Mouse (Mus musculus) intestine, postnatal 0 days (tissue): ENCODE data around the gene Atp1a4. TPM values are rescaled to one million over a fixed set of nuclear protein-coding genes. Genes with fewer than 3 reads are reported as not detected.

Experiments
- ATAC-seq: fragments of 200-750 bp; cut with Nextera tagmentation; 2 replicates; pipeline ENCODE4 v1.8.0; 2017; ENCODE audit warnings: mild to moderate bottlenecking, moderate TSS enrichment, moderate library complexity
- H3K27ac ChIP-seq: fragments of 300-500 bp; sonication (generic); 2 replicates; pipeline ENCODE4 v1.5.1; 2014; ENCODE audit warnings: mild to moderate bottlenecking, low read depth, low read length, moderate library complexity
- H3K27me3 ChIP-seq: fragments of 300-500 bp; sonication (generic); replicated peaks from 2 replicates; pipeline ENCODE4 v1.6.1; 2014; ENCODE audit warnings: low read length, mixed read lengths; ENCODE audit not compliant: control insufficient read depth, insufficient read depth
- H3K36me3 ChIP-seq: fragments of 300-500 bp; sonication (generic); 2 replicates; pipeline ENCODE4 v1.6.1; 2014; ENCODE audit warnings: mild to moderate bottlenecking, moderate library complexity; ENCODE audit not compliant: control insufficient read depth, insufficient read depth
- H3K4me1 ChIP-seq: fragments of 300-500 bp; sonication (generic); replicated peaks from 2 replicates; pipeline ENCODE4 v1.6.1; 2014; ENCODE audit warnings: antibody characterized with exemption, low read length, mixed read lengths; ENCODE audit not compliant: control insufficient read depth, insufficient read depth
- H3K4me2 ChIP-seq: fragments of 300-500 bp; sonication (generic); replicated peaks from 2 replicates; pipeline ENCODE4 v1.6.1; 2014; ENCODE audit warnings: low read depth, mild to moderate bottlenecking, moderate library complexity
- H3K4me3 ChIP-seq: fragments of 300-500 bp; sonication (generic); 2 replicates; pipeline ENCODE4 v1.5.1; 2014; ENCODE audit warnings: low read depth, low read length
- H3K9ac ChIP-seq: fragments of 300-500 bp; sonication (generic); 2 replicates; pipeline ENCODE4 v1.6.1; 2014; ENCODE audit warnings: mild to moderate bottlenecking, low read depth, low read length
- H3K9me3 ChIP-seq: fragments of 300-500 bp; sonication (generic); 2 replicates; pipeline ENCODE4 v1.6.1; 2016; ENCODE audit warnings: mixed run types; ENCODE audit not compliant: control insufficient read depth
- CTCF ChIP-seq: sonication (generic); IDR thresholded peaks from 2 replicates; pipeline ENCODE4 v1.5.1; 2016; ENCODE audit warnings: low read depth, mild to moderate bottlenecking, control low read depth, antibody characterized with exemption, moderate library complexity
- WGBS: fragments of 180-500 bp; shearing (Covaris S2); extraction: QIAGEN DNeasy Blood & Tissue Kit; methylation state at CpG from one replicate; pipeline ENCODE4 v1.1.7; 2014; 5-methylcytosine and 5-hydroxymethylcytosine counted together
- polyA plus RNA-seq: library from polyadenylated mRNA; unstranded; fragments of >200 nt; fragmentation: Nextera tagmentation; extraction: Ambion mirVana; gene quantifications from 2 replicates; pipeline ENCODE4 v1.2.1, GENCODE M21; 2015

Gene Atp1a4
- polyA plus RNA-seq, 1 experiment from 2014 or later: not detected

GRCm38 (mm10) chr1:172177791-172178190 lies 80.4 kb downstream of the Atp1a4 start:
- no peak overlapping the region for H3K27ac ChIP-seq
- no peaks in the 10 kb centered on the region for H3K27me3 ChIP-seq
- H3K4me3 ChIP-seq: no peak overlapping the region
- no peak overlapping the region for H3K4me2 ChIP-seq
- H3K4me1 ChIP-seq: no peaks in the 10 kb centered on the region
- no peak for TF ChIP-seq CTCF
- peaks cover 72% of the 10 kb centered on the region for H3K36me3 ChIP-seq
- 84% methylated on average over 7 of the region's 7 CpGs for whole genome bisulfite sequencing
- no peak for ATAC-seq
- no peaks in the 10 kb centered on the region for H3K9me3 ChIP-seq
- H3K9ac ChIP-seq: no peak overlapping the region

Other genes with a start within 250 kb of the Atp1a4 start
- 2.8 and 3.3 TPM in 2 replicates for gene Vangl2, start 230.0 kb downstream of the Atp1a4 start, polyA plus RNA-seq
- 0.05 TPM in 1 of 2 replicates, not detected in the other for gene Nhlh1, start 200.8 kb downstream of the Atp1a4 start, polyA plus RNA-seq
- gene Copa, start 175.9 kb downstream of the Atp1a4 start, polyA plus RNA-seq: 133 and 139 TPM in 2 replicates
- gene Ncstn, start 175.6 kb downstream of the Atp1a4 start, polyA plus RNA-seq: 110 and 115 TPM in 2 replicates
- 132 and 134 TPM in 2 replicates for gene Pex19, start 131.7 kb downstream of the Atp1a4 start, polyA plus RNA-seq
- gene Dcaf8, start 110.3 kb downstream of the Atp1a4 start, polyA plus RNA-seq: 48.6 and 50.8 TPM in 2 replicates
- 44.5 and 44.9 TPM in 2 replicates for gene Pea15a, start 51.6 kb downstream of the Atp1a4 start, polyA plus RNA-seq
- gene Casq1, start 38.5 kb downstream of the Atp1a4 start, polyA plus RNA-seq: 21.5 and 22.8 TPM in 2 replicates
- 17.7 and 17.8 TPM in 2 replicates for gene Igsf8, start 3.2 kb upstream of the Atp1a4 start, polyA plus RNA-seq
- gene Atp1a2, start 39.6 kb upstream of the Atp1a4 start, polyA plus RNA-seq: 1.9 and 2.8 TPM in 2 replicates
- gene Kcnj9, start 70.9 kb upstream of the Atp1a4 start, polyA plus RNA-seq: 0.05 TPM in 1 of 2 replicates, not detected in the other
- 0.16 and 0.17 TPM in 2 replicates for gene Kcnj10, start 82.8 kb upstream of the Atp1a4 start, polyA plus RNA-seq
- 4.3 and 4.4 TPM in 2 replicates for gene Pigm, start 118.1 kb upstream of the Atp1a4 start, polyA plus RNA-seq
- gene Slamf9, start 216.9 kb upstream of the Atp1a4 start, polyA plus RNA-seq: 1.8 and 2.1 TPM in 2 replicates
- 73.4 and 93.7 TPM in 2 replicates for gene Igsf9, start 223.4 kb upstream of the Atp1a4 start, polyA plus RNA-seq
- gene Tagln2, start 241.6 kb upstream of the Atp1a4 start, polyA plus RNA-seq: 339 and 374 TPM in 2 replicates